Mouse (Mus musculus): ENCODE measurements around the gene Srp14.

DNA sequence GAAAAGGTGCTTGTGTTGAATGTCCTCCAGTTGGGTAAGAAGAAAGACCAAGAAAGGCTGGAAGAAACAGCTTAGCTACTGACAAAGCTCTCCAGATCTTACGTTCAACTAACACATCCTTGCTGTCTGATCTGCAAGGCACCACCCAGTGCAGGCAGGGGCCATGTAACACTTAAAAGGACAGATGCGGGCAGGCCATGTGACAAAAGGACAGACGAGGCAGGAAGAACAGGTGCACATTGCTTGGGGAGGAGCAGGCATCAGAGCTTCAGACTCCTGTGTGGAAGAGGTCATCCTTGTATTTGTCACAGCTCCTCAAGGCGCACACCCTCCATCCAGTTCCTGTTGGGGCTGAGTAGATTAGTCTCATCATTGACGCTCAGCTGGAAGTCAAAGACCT, 3.5 kb upstream of the Srp14 start:
- TF ChIP-seq CTCF (IDR thresholded peaks at IDR 0.05; ENCODE audit: low read depth) (no peak), EP300 (optimal IDR thresholded peaks at IDR 0.05) (no peak)

Data from stomach, postnatal 0 days (tissue).